Comparison of ENCODE assay signal across 18 mouse cellular contexts in the genomic region with DNA sequence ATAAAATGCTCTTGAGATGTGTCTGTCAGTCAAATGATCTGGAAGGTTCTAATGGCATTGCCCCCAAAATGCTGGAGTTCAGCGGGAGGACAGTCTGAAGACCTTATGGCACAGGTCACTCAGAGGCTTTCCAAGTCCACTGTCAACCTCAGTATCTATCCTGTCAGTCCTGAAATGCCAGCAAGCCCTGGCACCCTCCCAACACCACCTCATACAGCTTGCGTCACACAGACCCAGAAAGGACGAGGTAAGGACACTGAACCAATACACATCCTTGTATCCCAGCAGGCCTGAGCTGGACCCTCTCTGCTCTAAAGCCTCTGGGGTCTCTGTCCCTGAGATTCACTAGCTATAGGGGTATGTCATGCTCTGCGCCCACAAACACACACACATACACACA.
A peak's percentile ranks its signal among the peaks of the same experiment; 100 is the strongest.
DNase-seq lines count a peak whose midpoint lies in the region; ATAC-seq and TF ChIP-seq lines count a peak whose summit lies in the region.
"Had no signal": no experiment of that assay in that cellular context is flagged by ENCODE, and none has a peak within 500 bp of the region (broad histone marks: within the 10 kb centered on the region; RNA-seq: fewer than 3 reads in every experiment).

No protein-coding gene starts in this region.

- no peaks in the 10 kb centered on the region for H3K9me3 ChIP-seq in heart, embryonic 10.5 days
- H3K9me3 ChIP-seq in heart, postnatal 0 days (replicated peaks; ENCODE audit: control insufficient read depth, low read length), result no peaks in the 10 kb centered on the region
- no peaks in the 10 kb centered on the region for H3K9me3 ChIP-seq in hindbrain, embryonic 13.5 days
- H3K9me3 ChIP-seq: embryonic facial prominence, embryonic 15.5 days; forebrain, embryonic 10.5 days; hindbrain, embryonic 12.5 days had no signal

- no peak overlapping the region for H3K27ac ChIP-seq in heart, embryonic 10.5 days
- H3K27ac ChIP-seq in heart, postnatal 0 days (ENCODE audit: low read depth), result no peak overlapping the region
- H3K27ac ChIP-seq in hindbrain, embryonic 13.5 days, result no peak overlapping the region
- H3K27ac ChIP-seq: embryonic facial prominence, embryonic 15.5 days; forebrain, embryonic 10.5 days; hindbrain, embryonic 12.5 days; hindbrain, postnatal 0 days had no signal

- ATAC-seq in heart, postnatal 0 days (ENCODE audit: insufficient read depth, low read depth), result 0 out of 2 replicates have a peak, but pooled peaks have one; percentile 53
- no peak for ATAC-seq in hindbrain, embryonic 13.5 days (ENCODE audit: low FRiP score)
- ATAC-seq: forebrain, embryonic 14.5 days; hindbrain, postnatal 0 days had no signal

- 80% methylated on average over 4 of the region's 4 CpGs for WGBS in heart, embryonic 10.5 days
- 46% methylated on average over 4 of the region's 4 CpGs for WGBS in heart, postnatal 0 days
- 90% methylated on average over 4 of the region's 4 CpGs for WGBS in hindbrain, embryonic 13.5 days

- no peak for TF ChIP-seq CTCF in heart, postnatal 0 days (IDR thresholded peaks at IDR 0.05; ENCODE audit: low read depth)

- H3K27me3 ChIP-seq in heart, embryonic 10.5 days (ENCODE audit: insufficient read depth, poor library complexity, severe bottlenecking), result peaks cover 12% of the 10 kb centered on the region; the same call in 1 of the 2 replicates
- H3K27me3 ChIP-seq in heart, postnatal 0 days (ENCODE audit: control insufficient read depth, insufficient read depth, low read length), result peaks cover 5% of the 10 kb centered on the region; the same call in 1 of the 2 replicates
- H3K27me3 ChIP-seq in hindbrain, embryonic 13.5 days, result peaks cover 10% of the 10 kb centered on the region; the same call in 1 of the 2 replicates
- H3K27me3 ChIP-seq: hindbrain, embryonic 12.5 days had no signal

- H3K36me3 ChIP-seq in heart, embryonic 10.5 days, result no peaks in the 10 kb centered on the region
- no peaks in the 10 kb centered on the region for H3K36me3 ChIP-seq in heart, postnatal 0 days (replicated peaks; ENCODE audit: control insufficient read depth, insufficient read depth, low read length)
- no peaks in the 10 kb centered on the region for H3K36me3 ChIP-seq in hindbrain, embryonic 13.5 days
- H3K36me3 ChIP-seq: embryonic facial prominence, embryonic 15.5 days; forebrain, embryonic 10.5 days; hindbrain, embryonic 12.5 days had no signal

- no peak for TF ChIP-seq EP300 in heart, postnatal 0 days (IDR thresholded peaks at IDR 0.05; ENCODE audit: low read depth)

- DNase-seq in cerebellum, postnatal 10 days, result peak; percentile 48 to 53
- DNase-seq in cerebellum, adult 11-12 months, result no peak
- DNase-seq in heart, adult 8-10 months (ENCODE audit: low spot score), result peak; percentile 15
- DNase-seq in heart, embryonic 10.5 days (ENCODE audit: low spot score), result no peak
- DNase-seq in heart, postnatal 0 days (ENCODE audit: low spot score), result peak; percentile 20
- DNase-seq in heart, postnatal 36 days, result peak; percentile 12 to 28
- DNase-seq: adrenal gland, postnatal 14 days; cerebellum, adult 2 months; embryo, embryonic 11 days; gastrocnemius, postnatal 36 days; kidney, adult 11 months had no signal

- intact Hi-C loops in heart, postnatal 36 days (cut with DNase I), result no loop called here

- peaks cover 7% of the 10 kb centered on the region for H3K4me1 ChIP-seq in heart, embryonic 10.5 days
- H3K4me1 ChIP-seq in heart, postnatal 0 days (ENCODE audit: control insufficient read depth, insufficient read depth), result peaks cover 9% of the 10 kb centered on the region; the same call in 1 of the 2 replicates
- H3K4me1 ChIP-seq in hindbrain, embryonic 13.5 days (replicated peaks), result peaks cover 9% of the 10 kb centered on the region

- no peak overlapping the region for H3K9ac ChIP-seq in heart, postnatal 0 days (replicated peaks; ENCODE audit: low read depth, low read length)
- H3K9ac ChIP-seq in hindbrain, embryonic 13.5 days, result no peak overlapping the region
- H3K9ac ChIP-seq: embryonic facial prominence, embryonic 15.5 days; hindbrain, embryonic 12.5 days had no signal

- H3K4me2 ChIP-seq in heart, postnatal 0 days (ENCODE audit: low read depth, low read length), result no peak overlapping the region
- H3K4me2 ChIP-seq in hindbrain, embryonic 13.5 days, result no peak overlapping the region
- H3K4me2 ChIP-seq: embryonic facial prominence, embryonic 15.5 days; hindbrain, embryonic 12.5 days had no signal

- H3K4me3 ChIP-seq in heart, embryonic 10.5 days, result no peak overlapping the region
- H3K4me3 ChIP-seq in heart, postnatal 0 days (ENCODE audit: low read depth, low read length), result no peak overlapping the region
- no peak overlapping the region for H3K4me3 ChIP-seq in hindbrain, embryonic 13.5 days
- H3K4me3 ChIP-seq: embryonic facial prominence, embryonic 15.5 days; erythroblast, embryonic 14.5 days; forebrain, embryonic 10.5 days; hindbrain, embryonic 12.5 days had no signal

Comparison
In these comparisons a context has a peak if more than half of its experiments do, and no peak if none do; other contexts are left out.
1. DNase-seq: peak in cerebellum, postnatal 10 days (2 of 2), heart, adult 8-10 months (single experiment), heart, postnatal 0 days (single experiment) and heart, postnatal 36 days (2 of 2); none in cerebellum, adult 11-12 months (single experiment) and heart, embryonic 10.5 days (single experiment).